Mouse (Mus musculus) layer of hippocampus, adult 8-10 months (tissue): ENCODE data around the gene Pth. TPM values are rescaled to one million over a fixed set of nuclear protein-coding genes. Genes with fewer than 3 reads are reported as not detected.

Source experiments
- DNase-seq, 2 experiments: peaks; one replicate each; pipeline ENCODE4 v3.0.0; 2022; ENCODE audit warnings: low spot score in 2 of 2
- total RNA-seq, 4 experiments: library from RNA; stranded (reverse); gene quantifications; 2 replicates each; pipeline ENCODE4 v1.2.4; 2022

Gene Pth
- not detected for total RNA-seq

DNA sequence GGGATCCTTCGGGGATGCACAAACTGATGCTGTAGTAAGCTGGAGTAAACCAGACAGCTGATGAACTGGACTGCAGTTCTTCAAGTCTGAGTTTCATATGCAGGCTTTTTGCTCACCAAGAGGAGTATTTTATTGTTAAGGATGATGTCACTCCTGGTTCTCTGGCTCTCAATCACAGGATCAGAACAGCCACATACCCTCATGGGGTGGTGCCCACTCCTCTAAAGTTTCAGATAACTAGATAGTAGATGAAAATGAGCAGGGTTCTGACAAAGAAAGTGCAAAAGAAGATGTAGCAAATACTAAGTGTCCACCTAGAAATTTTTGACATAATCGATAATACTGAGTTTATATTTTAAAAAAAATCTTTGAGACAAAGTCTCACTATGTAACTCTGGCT lies at the start of gene Pth:
TSS of gene Pth (minus strand) at position 101 of the 400 bp plus-strand sequence.
- no peak for DNase-seq

GRCm38 (mm10) chr7:113436312-113436711 lies 47.9 kb upstream of the Pth start:
- no peak for DNase-seq

DNA sequence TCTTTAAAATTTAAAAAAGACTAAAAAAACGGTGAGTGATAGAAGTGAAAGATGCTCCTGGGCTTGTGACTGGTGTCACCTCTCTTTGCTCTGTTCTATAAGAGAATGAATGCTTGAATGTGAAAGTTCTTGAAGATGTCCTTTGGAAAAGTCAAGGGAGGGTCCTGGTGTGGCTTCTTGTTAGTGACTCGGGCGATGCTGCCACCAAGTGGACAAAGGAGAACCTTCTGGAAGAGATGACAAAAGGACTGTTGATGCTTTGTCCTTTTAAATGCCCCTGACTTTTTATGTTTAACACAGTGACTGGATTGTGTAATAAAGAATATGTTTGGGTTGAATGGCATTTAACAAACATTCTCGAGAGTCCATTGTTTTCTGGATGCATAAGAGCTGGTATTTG lies 45.9 kb upstream of the Pth start:
- peak in 1 of 2 experiments; percentile 28 for DNase-seq

GRCm38 (mm10) chr7:113433451-113433850 lies 45.1 kb upstream of the Pth start:
- DNase-seq = no peak

DNA sequence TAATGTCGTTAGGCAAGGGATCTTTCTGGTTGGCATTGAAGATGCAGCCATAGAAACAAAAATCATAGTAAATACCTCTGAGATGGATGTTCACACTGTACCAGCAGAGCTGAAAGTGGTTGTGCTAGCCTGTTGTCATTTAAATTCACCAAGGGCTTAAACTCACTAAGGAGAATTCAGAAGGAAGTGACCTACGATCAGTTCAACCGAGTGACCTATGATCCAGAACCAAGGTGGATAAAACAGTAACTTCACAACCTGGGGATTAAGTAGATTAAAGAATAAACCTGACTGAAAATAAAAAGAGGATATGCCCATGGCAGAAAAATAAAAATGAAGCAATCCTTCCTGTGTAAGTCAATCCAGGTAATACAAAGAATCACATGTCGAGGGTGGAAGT lies 44.5 kb upstream of the Pth start:
- DNase-seq = no peak

- DNase-seq = no peak
These were observed 32.4 kb upstream of the Pth start for GRCm38 (mm10) chr7:113420771-113421170.

- DNase-seq = no peak
These were observed 30.9 kb upstream of the Pth start for GRCm38 (mm10) chr7:113419070-113419782.

DNA sequence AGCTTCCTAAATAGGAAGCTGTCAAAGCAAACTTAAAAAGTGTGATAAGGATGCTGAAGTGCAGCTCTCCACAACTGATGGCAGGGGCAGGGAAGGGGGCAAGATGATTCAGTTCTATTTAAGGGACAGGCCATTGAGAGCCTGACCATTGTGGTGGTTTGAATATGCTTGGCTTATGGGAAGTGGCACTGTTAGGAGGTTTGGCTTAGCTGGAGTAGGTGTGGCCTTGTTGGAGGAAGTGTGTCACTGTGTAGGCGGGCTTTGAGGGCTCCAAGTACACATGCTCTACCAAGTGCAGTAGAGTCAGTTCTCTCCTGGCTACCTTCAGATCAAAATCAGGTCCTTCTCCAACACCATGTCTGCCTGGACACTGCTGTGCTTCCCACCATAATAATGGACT lies 28.2 kb upstream of the Pth start:
- DNase-seq = no peak

- no peak for DNase-seq
These were observed 26.9 kb upstream of the Pth start for GRCm38 (mm10) chr7:113415256-113415655.

DNA sequence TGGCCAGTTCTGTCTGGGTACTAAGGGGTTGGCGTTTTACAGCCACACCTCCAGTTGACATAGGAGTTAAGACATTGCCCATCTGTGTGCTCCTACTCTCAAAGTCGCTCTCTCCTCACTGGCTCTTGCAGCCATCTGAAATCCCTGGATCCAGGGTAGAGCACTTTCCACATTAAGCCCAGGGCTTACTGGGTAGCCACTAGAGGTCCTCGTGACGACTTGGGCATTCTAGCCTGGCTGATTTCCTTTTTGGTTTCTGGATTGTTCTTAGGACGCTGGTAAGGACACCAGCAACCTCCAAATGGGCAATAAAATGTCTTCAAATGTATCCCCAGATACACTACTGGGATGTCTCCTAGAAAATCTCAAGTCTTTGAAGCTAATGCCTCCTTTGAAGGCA lies 20.3 kb upstream of the Pth start:
- no peak for DNase-seq

- no peak for DNase-seq
These were observed 9.7 kb upstream of the Pth start for GRCm38 (mm10) chr7:113398083-113398482.

GRCm38 (mm10) chr7:113396661-113397060 lies 8.3 kb upstream of the Pth start:
- no peak for DNase-seq

GRCm38 (mm10) chr7:113391619-113392018 lies 3.2 kb upstream of the Pth start:
- DNase-seq = no peak

- peak; percentile 49 to 55 for DNase-seq
These were observed 10.3 kb downstream of the Pth start for GRCm38 (mm10) chr7:113377875-113378658.

GRCm38 (mm10) chr7:113372682-113373081 lies 15.7 kb downstream of the Pth start:
- no peak for DNase-seq

- peak in 1 of 2 experiments; percentile 69 for DNase-seq
These were observed 18.6 kb downstream of the Pth start for GRCm38 (mm10) chr7:113369620-113370340.

DNA sequence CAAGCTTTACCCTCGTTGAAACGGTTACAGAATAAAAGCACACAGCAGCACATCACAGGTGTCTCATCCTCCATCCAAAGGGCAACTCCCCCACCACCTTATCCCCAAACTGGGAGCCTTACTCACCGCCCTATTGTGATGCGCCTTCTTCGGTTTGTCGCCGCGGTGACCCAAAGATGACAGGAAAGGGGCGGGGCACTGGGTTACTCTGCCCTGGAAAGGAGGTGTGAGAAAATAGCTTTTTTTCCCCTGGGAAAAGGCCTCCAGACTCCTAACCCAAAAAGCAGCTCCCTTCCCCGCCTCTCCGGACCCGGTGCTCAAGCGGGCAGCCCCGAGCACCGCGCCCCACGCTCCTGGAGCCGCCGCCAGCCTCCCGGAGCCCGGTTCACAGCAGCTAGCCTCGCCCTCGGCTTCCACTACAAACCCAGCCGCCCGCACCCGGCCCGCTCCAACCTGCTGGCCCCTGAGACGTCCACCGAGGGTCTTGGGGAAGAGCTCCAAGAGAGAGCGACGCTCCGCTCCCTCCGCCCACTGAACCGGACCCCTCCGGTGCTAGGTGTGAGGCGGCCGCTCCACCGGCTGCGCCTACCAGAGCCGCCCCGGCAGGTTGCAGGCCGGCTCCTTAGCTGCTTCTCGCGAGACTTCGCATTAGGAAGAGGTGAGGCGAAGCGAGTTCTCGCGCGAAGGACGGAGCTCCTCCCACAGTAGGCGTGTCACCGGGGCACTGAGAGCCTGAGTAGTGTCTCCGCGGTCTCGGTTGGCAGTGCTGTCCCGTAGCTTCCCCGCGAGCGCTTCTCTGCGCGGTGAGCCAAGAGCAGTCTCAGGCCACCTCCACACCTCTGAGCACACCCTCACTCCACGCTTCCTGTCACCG lies 19.4 kb downstream of the Pth start, which contains the start of gene Btbd10:
TSS of gene Btbd10 (minus strand) at position 647 of the 874 bp plus-strand sequence.
- peak; percentile 94 to 96 for DNase-seq

DNA sequence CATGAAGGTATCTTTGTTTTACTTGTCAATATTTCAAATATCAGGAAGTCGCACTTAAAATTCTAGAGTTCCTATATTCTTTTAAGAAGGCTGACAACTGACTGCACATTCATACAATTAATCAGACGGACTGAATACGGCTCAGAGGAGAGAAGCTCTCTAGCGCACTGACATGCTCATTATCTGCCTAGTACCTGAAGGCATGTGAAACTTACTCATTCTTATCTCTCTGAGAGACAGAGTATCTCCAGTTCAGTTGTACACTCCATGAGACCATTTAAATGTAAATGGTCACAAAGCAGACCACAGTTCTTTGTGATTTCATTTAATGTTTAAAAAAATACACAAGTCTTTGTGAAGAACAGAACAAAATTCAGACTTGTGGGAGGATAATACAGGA lies 20.9 kb downstream of the Pth start:
- DNase-seq = no peak

GRCm38 (mm10) chr7:113349089-113349488 lies 39.3 kb downstream of the Pth start:
- no peak for DNase-seq

- DNase-seq = no peak
These were observed 40.7 kb downstream of the Pth start for GRCm38 (mm10) chr7:113347694-113348093.

GRCm38 (mm10) chr7:113347271-113347670 lies 41.1 kb downstream of the Pth start:
- DNase-seq = peak; percentile 77 to 88
